Mouse (Mus musculus): ENCODE results near the gene Iqgap3. TPM values are rescaled to one million over a fixed set of nuclear protein-coding genes. Genes with fewer than 3 reads are reported as not detected.

Iqgap3 gene
- polyA plus RNA-seq, 1 experiment from 2014 or later: 18.5 TPM

DNA sequence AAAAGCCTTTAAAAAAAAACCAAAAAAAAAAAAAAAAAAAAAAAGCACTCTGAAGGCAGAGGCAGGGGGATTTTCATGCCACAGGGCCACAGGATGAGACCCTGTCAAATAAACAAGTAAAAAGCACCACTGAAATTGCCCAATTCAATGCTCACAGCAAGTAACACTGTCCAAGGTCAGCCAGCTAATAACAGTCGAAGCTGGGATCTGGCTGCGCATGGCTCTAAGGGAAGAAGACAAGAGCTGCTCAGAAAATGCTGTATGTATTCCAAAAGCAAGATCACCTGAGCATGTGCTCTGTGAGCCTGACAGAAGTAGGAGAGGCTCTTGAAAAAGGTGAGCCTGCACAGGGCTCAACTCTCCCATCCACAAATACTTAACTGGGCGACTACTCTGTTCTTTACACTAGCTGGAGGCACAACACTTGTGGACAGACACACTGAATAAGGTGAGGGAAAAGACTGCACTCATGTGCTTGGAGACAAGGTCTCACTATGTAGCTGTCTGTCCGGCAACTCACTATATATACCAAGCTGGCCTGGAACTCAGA is 55.2 kb downstream of the Iqgap3 start:
- Histone ChIP-seq H3K36me3 (ENCODE audit: control insufficient read depth, insufficient read depth, low read length) (no peaks in the 10 kb centered on the region), H3K4me3 (ENCODE audit: low read depth, low read length) (no peak overlapping the region), H3K4me2 (no peak overlapping the region; the same call in 1 of the 2 replicates), H3K4me1 (ENCODE audit: control insufficient read depth, insufficient read depth, low read length) (peaks cover 46% of the 10 kb centered on the region), H3K9ac (ENCODE audit: low read depth, low read length) (peak overlapping the region; percentile 16; the same call in 1 of the 2 replicates), H3K9me3 (replicated peaks; ENCODE audit: control insufficient read depth, low read length) (no peaks in the 10 kb centered on the region), H3K27ac (ENCODE audit: low read depth, low read length) (peak overlapping the region; percentile 41), H3K27me3 (ENCODE audit: control insufficient read depth, insufficient read depth, low read length) (no peaks in the 10 kb centered on the region)
- no peak for ATAC-seq (replicated peaks; ENCODE audit: insufficient number of reproducible peaks, low FRiP score, low TSS enrichment)
- WGBS (ENCODE audit: insufficient replicate concordance): 83% methylated on average over 4 of the region's 4 CpGs

DNA sequence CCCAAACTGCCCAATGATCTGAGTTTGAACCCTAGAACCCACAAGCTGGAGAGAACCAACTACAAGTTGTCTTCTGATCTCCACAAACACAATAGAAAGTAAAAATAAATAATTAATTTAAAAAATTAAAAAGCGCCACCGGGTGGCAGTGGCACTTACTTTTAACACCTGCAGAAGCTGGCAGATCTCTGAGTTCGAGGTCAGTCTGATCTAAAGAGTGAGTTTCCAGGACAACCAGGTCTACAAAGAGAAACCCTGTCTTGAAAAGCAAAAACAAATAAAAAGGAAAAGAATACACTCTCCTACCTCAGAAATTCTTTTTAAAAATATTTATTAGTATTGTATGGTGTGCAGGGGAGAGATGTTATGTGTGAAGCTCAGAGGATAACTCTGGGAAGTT is 56.0 kb downstream of the Iqgap3 start:
- Histone ChIP-seq H3K36me3 (ENCODE audit: control insufficient read depth, insufficient read depth, low read length) (no peaks in the 10 kb centered on the region), H3K27ac (ENCODE audit: low read depth, low read length) (peak overlapping the region; percentile 100), H3K4me1 (ENCODE audit: control insufficient read depth, insufficient read depth, low read length) (peaks cover 43% of the 10 kb centered on the region), H3K4me3 (ENCODE audit: low read depth, low read length) (peak overlapping the region; percentile 67), H3K27me3 (ENCODE audit: control insufficient read depth, insufficient read depth, low read length) (no peaks in the 10 kb centered on the region), H3K9ac (ENCODE audit: low read depth, low read length) (peak overlapping the region; percentile 83), H3K9me3 (replicated peaks; ENCODE audit: control insufficient read depth, low read length) (no peaks in the 10 kb centered on the region), H3K4me2 (peak overlapping the region; percentile 97)
- ATAC-seq (replicated peaks; ENCODE audit: insufficient number of reproducible peaks, low FRiP score, low TSS enrichment): no peak
- WGBS (ENCODE audit: insufficient replicate concordance): 8% methylated on average over 3 of the region's 3 CpGs

DNA sequence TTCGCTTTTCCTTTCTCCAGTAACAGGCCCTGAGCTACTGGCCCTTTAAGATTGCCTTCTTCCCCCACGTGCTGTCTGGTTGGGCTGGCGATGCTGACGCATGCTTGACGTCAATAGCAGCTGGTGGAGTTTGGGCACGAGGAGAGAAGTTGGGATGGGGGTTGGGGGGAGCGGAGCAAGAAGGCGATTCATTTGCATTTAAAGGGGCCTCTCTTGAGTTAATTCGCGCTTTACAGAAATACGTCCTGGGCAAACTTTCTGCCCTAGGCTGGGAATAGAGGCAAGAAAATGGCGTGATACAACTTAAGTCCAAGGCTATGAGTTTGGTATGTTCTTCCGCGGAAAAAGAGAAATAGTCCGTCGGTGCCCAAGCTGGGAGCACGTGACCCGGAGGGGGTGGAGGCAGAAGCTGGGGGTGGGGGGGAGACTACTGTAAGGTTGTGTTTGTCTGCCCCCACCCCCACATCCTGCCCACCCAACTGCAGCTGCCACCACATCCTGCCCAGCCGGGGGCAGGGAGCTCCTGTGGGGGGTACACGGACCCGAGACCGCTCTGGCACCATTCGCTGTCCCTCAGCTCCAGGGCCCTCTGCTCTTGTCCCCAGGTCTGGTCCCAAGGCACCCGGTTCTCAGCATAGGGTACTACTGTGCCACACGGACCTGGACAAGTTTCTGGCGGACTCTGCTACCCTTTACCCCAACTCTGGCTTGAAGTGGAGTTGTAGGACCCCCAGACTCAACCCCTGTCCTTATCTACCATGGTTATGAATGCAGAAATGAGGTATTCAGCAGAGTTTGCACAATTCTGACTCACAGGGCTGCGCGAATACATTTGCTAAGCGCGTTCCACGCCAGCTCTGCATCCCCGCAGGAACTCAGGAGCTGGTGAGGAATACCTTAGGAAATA is 56.8 kb downstream of the Iqgap3 start:
- H3K36me3 ChIP-seq (ENCODE audit: control insufficient read depth, insufficient read depth, low read length): no peaks in the 10 kb centered on the region

DNA sequence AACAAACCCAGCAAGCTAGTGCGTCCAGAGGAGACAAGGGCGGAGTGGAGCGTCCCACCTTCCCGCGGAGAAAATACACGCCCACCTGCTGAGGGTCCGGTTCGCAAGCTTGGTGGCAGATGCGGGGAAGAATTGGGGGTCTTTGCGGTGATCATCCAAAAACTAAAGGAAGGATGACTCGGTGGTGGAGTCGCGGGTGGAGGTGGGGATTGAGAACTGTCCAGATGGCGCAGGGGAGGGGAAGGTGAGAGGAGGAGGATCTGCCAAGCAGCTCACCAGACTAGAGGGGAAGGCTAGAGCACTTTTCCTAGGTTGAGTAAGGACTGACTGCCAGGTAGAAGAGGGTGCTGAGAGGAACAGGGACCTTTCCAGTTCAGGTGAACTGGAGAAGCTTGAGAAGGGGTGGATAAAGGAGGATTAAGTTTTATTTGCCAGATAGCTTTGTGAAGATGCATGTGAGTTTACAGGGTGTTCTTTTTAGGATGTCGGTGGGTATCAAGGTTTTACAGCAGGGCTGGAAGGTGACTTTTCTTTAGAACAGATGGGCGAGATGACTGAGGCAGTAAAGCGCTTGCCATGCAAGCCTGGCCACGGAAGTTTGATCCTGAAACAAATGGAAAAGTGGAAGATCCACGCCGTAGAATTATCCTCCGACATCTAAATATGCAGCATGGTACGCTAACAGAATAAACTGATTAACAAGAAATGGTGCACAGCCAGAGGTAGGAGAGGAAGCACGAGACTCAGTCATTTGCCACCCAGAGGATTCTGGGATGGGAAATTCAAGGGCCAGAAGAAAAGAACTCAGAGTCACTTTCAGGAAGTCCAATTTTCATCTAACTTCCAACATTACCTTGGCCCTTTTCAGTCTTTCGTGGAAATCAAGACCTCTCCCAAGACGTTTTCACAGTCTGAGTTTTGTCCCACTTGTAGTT is 57.7 kb downstream of the Iqgap3 start:
- Histone ChIP-seq H3K4me1 (ENCODE audit: control insufficient read depth, insufficient read depth, low read length) (peaks cover 40% of the 10 kb centered on the region), H3K27me3 (ENCODE audit: control insufficient read depth, insufficient read depth, low read length) (no peaks in the 10 kb centered on the region), H3K36me3 (ENCODE audit: control insufficient read depth, insufficient read depth, low read length) (no peaks in the 10 kb centered on the region), H3K9ac (ENCODE audit: low read depth, low read length) (peak overlapping the region; percentile 91), H3K9me3 (replicated peaks; ENCODE audit: control insufficient read depth, low read length) (no peaks in the 10 kb centered on the region), H3K27ac (ENCODE audit: low read depth, low read length) (peak overlapping the region; percentile 100), H3K4me3 (ENCODE audit: low read depth, low read length) (peak overlapping the region; percentile 67), H3K4me2 (peak overlapping the region; percentile 97)
- 18% methylated on average over 25 of the region's 25 CpGs for WGBS (ENCODE audit: insufficient replicate concordance)
- no peak for ATAC-seq (replicated peaks; ENCODE audit: insufficient number of reproducible peaks, low FRiP score, low TSS enrichment)

More for the DNA sequence above, 56.8 kb downstream of the Iqgap3 start:
- peak overlapping the region; percentile 83 for H3K9ac ChIP-seq (ENCODE audit: low read depth, low read length)
- H3K9me3 ChIP-seq (replicated peaks; ENCODE audit: control insufficient read depth, low read length): no peaks in the 10 kb centered on the region
- H3K4me2 ChIP-seq: peak overlapping the region; percentile 97
- H3K4me1 ChIP-seq (ENCODE audit: control insufficient read depth, insufficient read depth, low read length): peaks cover 37% of the 10 kb centered on the region
- peak overlapping the region; percentile 67 for H3K4me3 ChIP-seq (ENCODE audit: low read depth, low read length)
- H3K27me3 ChIP-seq (ENCODE audit: control insufficient read depth, insufficient read depth, low read length): no peaks in the 10 kb centered on the region
- WGBS (ENCODE audit: insufficient replicate concordance): under 1% methylated on average over 31 of the region's 32 CpGs
- peak; percentile 60 for ATAC-seq (replicated peaks; ENCODE audit: insufficient number of reproducible peaks, low FRiP score, low TSS enrichment)
- H3K27ac ChIP-seq (ENCODE audit: low read depth, low read length): peak overlapping the region; percentile 100

DNA sequence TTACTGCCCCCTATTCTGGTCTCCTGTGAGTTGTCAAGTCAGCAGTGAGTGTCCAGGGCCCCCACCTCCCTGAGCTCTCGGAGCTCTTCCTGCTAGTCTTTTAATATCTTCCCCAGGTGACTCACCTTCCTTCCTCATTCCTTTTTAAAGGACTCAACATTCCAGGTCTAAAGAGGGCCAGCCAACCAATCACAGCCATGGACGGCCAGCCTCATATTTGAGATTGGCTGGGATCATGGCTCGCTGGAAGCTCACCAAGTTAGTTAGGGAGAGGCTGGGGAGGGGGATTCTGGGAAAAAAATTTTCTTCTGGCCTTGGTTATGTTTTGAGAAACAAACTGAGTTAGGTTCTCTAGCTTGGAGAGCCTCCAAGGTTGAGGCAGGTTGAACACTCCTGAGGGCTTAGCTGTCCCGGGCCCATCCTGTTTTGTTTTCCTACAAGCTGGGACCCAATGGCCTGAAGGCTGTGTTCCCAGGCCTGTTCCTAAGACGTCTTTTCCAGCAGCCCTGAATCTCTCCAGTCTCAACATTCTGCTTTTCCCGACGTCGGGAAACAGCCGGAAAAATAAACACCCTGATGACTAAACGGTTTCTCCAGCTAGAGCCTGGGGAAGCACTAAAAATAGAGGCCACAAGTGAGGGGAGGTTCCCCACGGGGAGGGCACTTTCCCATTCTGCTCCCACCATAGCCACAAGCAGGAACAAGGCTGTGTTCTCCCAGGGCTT is 58.6 kb downstream of the Iqgap3 start:
- H3K4me1 ChIP-seq (ENCODE audit: control insufficient read depth, insufficient read depth, low read length): peaks cover 48% of the 10 kb centered on the region
- WGBS (ENCODE audit: insufficient replicate concordance): 8% methylated on average over 11 of the region's 11 CpGs

DNA sequence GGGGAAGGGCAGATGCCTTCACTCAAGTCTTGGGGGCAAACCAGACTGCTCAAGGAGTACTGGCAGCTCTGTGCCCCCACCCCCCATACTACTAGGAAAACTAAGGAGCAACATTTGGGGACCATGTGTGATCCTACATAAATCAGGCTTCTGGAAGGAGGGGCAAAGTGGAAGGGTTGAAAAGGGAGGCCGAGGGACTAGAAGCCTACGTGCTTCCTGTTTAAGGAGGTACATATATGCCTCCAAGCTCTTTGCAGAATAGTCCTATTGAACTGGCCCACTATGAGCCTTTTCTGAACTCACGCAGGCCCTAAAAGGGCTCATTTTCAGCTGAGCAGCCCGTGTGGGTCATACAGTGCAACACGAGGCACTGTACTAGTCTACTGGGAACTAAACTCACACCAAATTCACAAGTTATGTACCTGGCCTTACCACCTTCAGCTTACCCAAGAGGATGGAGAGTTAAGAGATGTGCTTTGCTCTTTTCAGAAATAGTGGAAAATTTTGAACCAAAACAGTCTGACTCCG is 59.2 kb downstream of the Iqgap3 start:
- Histone ChIP-seq H3K4me1 (ENCODE audit: control insufficient read depth, insufficient read depth, low read length) (peaks cover 54% of the 10 kb centered on the region), H3K4me2 (peak overlapping the region; percentile 97), H3K36me3 (ENCODE audit: control insufficient read depth, insufficient read depth, low read length) (no peaks in the 10 kb centered on the region), H3K27me3 (ENCODE audit: control insufficient read depth, insufficient read depth, low read length) (no peaks in the 10 kb centered on the region), H3K27ac (ENCODE audit: low read depth, low read length) (peak overlapping the region; percentile 100), H3K9me3 (replicated peaks; ENCODE audit: control insufficient read depth, low read length) (no peaks in the 10 kb centered on the region), H3K4me3 (ENCODE audit: low read depth, low read length) (peak overlapping the region; percentile 97; the same call in 1 of the 2 replicates), H3K9ac (ENCODE audit: low read depth, low read length) (peak overlapping the region; percentile 91; the same call in 1 of the 2 replicates)
- WGBS (ENCODE audit: insufficient replicate concordance): 42% methylated on average over 6 of the region's 6 CpGs
- ATAC-seq (replicated peaks; ENCODE audit: insufficient number of reproducible peaks, low FRiP score, low TSS enrichment): no peak

More for the DNA sequence above, 58.6 kb downstream of the Iqgap3 start:
- Histone ChIP-seq H3K4me3 (ENCODE audit: low read depth, low read length) (no peak overlapping the region), H3K9ac (ENCODE audit: low read depth, low read length) (peak overlapping the region; percentile 91), H3K27ac (ENCODE audit: low read depth, low read length) (peak overlapping the region; percentile 100), H3K27me3 (ENCODE audit: control insufficient read depth, insufficient read depth, low read length) (no peaks in the 10 kb centered on the region), H3K36me3 (ENCODE audit: control insufficient read depth, insufficient read depth, low read length) (no peaks in the 10 kb centered on the region), H3K4me2 (peak overlapping the region; percentile 97), H3K9me3 (replicated peaks; ENCODE audit: control insufficient read depth, low read length) (no peaks in the 10 kb centered on the region)
- ATAC-seq (replicated peaks; ENCODE audit: insufficient number of reproducible peaks, low FRiP score, low TSS enrichment): no peak

DNA sequence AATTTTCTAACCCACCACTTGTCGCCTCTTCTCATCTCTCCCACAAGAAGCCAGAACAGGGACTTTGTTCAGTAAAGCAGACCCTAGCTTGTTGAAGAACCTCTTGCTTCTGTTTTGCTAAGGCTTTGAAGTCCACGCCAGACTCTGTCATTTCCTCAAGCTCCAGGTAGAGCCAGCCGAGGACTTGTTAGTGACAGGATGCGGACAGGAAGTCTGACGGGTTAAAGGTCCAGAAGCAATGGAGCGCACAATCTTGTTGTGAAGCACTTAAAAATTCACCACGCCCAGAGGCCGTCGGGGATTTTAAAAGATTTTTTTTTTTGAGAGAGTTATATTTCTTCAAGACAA is 59.6 kb downstream of the Iqgap3 start:
- peaks cover 59% of the 10 kb centered on the region for H3K4me1 ChIP-seq (ENCODE audit: control insufficient read depth, insufficient read depth, low read length)
- H3K27me3 ChIP-seq (ENCODE audit: control insufficient read depth, insufficient read depth, low read length): no peaks in the 10 kb centered on the region
- ATAC-seq (replicated peaks; ENCODE audit: insufficient number of reproducible peaks, low FRiP score, low TSS enrichment): no peak
- H3K9me3 ChIP-seq (replicated peaks; ENCODE audit: control insufficient read depth, low read length): no peaks in the 10 kb centered on the region
- no peaks in the 10 kb centered on the region for H3K36me3 ChIP-seq (ENCODE audit: control insufficient read depth, insufficient read depth, low read length)
- H3K4me3 ChIP-seq (ENCODE audit: low read depth, low read length): peak overlapping the region; percentile 97
- H3K9ac ChIP-seq (ENCODE audit: low read depth, low read length): peak overlapping the region; percentile 91
- 8% methylated on average over 9 of the region's 9 CpGs for WGBS (ENCODE audit: insufficient replicate concordance)
- peak overlapping the region; percentile 100 for H3K27ac ChIP-seq (ENCODE audit: low read depth, low read length)
- H3K4me2 ChIP-seq: peak overlapping the region; percentile 97

Data from heart, embryonic 11.5 days (tissue).